Mouse (Mus musculus): Measurements from ENCODE around the gene Ranbp1. TPM values are rescaled to one million over a fixed set of nuclear protein-coding genes. Genes with fewer than 3 reads are reported as not detected.

The Ranbp1 gene
- polyA plus RNA-seq, 1 experiment: 53.6 TPM

GRCm38 (mm10) chr16:18210701-18211416 lies 37.7 kb downstream of the Ranbp1 start:
- peak in 1 of 2 experiments; percentile 53 for DNase-seq (ENCODE audit: low read depth in 1 of 2, low spot score in 2 of 2)
- 12% methylated on average over 8 of the region's 8 CpGs for WGBS
- H3K27me3 ChIP-seq (ENCODE audit: control insufficient read depth, insufficient read depth, low read length): no peaks in the 10 kb centered on the region
- H3K36me3 ChIP-seq (ENCODE audit: control insufficient read depth, insufficient read depth, low read length): no peaks in the 10 kb centered on the region
- H3K4me3 ChIP-seq (ENCODE audit: extremely low read depth, insufficient read depth, insufficient read length): no peak overlapping the region
- TF ChIP-seq CTCF (IDR thresholded peaks at IDR 0.05; ENCODE audit: extremely low read depth, insufficient read depth, insufficient read length, insufficient replicate concordance): peak; percentile 47; the same call in 1 of the 2 replicates
- no peak for TF ChIP-seq POLR2A (IDR thresholded peaks at IDR 0.05; ENCODE audit: low read depth, low read length)
- no peaks in the 10 kb centered on the region for H3K4me1 ChIP-seq (ENCODE audit: control insufficient read depth, insufficient read depth, insufficient read length)
- H3K27ac ChIP-seq (ENCODE audit: insufficient read depth, low read length): no peak overlapping the region

- H3K27me3 ChIP-seq (ENCODE audit: control insufficient read depth, insufficient read depth, low read length): no peaks in the 10 kb centered on the region
- H3K4me3 ChIP-seq (ENCODE audit: extremely low read depth, insufficient read depth, insufficient read length): no peak overlapping the region
- TF ChIP-seq POLR2A (IDR thresholded peaks at IDR 0.05; ENCODE audit: low read depth, low read length) (no peak), CTCF (IDR thresholded peaks at IDR 0.05; ENCODE audit: extremely low read depth, insufficient read depth, insufficient read length, insufficient replicate concordance) (no peak)
- H3K27ac ChIP-seq (ENCODE audit: insufficient read depth, low read length): no peak overlapping the region
- H3K36me3 ChIP-seq (ENCODE audit: control insufficient read depth, insufficient read depth, low read length): no peaks in the 10 kb centered on the region
- DNase-seq (ENCODE audit: low read depth in 1 of 2, low spot score in 2 of 2): no peak
- no peaks in the 10 kb centered on the region for H3K4me1 ChIP-seq (ENCODE audit: control insufficient read depth, insufficient read depth, insufficient read length)
- WGBS: 85% methylated on average over 7 of the region's 7 CpGs
Measured at GRCm38 (mm10) chr16:18203430-18204091, 45.0 kb downstream of the Ranbp1 start.

GRCm38 (mm10) chr16:18202061-18202460 lies 46.5 kb downstream of the Ranbp1 start:
- 83% methylated on average over 1 of the region's 1 CpGs for WGBS
- Histone ChIP-seq H3K27me3 (ENCODE audit: control insufficient read depth, insufficient read depth, low read length) (no peaks in the 10 kb centered on the region), H3K4me3 (ENCODE audit: extremely low read depth, insufficient read depth, insufficient read length) (no peak overlapping the region), H3K36me3 (ENCODE audit: control insufficient read depth, insufficient read depth, low read length) (no peaks in the 10 kb centered on the region), H3K4me1 (ENCODE audit: control insufficient read depth, insufficient read depth, insufficient read length) (no peaks in the 10 kb centered on the region), H3K27ac (ENCODE audit: insufficient read depth, low read length) (no peak overlapping the region)
- TF ChIP-seq POLR2A (IDR thresholded peaks at IDR 0.05; ENCODE audit: low read depth, low read length) (no peak), CTCF (IDR thresholded peaks at IDR 0.05; ENCODE audit: extremely low read depth, insufficient read depth, insufficient read length, insufficient replicate concordance) (no peak)
- no peak for DNase-seq (ENCODE audit: low read depth in 1 of 2, low spot score in 2 of 2)

- no peak for TF ChIP-seq CTCF (IDR thresholded peaks at IDR 0.05; ENCODE audit: extremely low read depth, insufficient read depth, insufficient read length, insufficient replicate concordance)
- TF ChIP-seq POLR2A (IDR thresholded peaks at IDR 0.05; ENCODE audit: low read depth, low read length): no peak
- no peak overlapping the region for H3K27ac ChIP-seq (ENCODE audit: insufficient read depth, low read length)
- H3K4me1 ChIP-seq (ENCODE audit: control insufficient read depth, insufficient read depth, insufficient read length): no peaks in the 10 kb centered on the region
- H3K4me3 ChIP-seq (ENCODE audit: extremely low read depth, insufficient read depth, insufficient read length): no peak overlapping the region
- no peak for DNase-seq (ENCODE audit: low read depth in 1 of 2, low spot score in 2 of 2)
- 50% methylated on average over 1 of the region's 1 CpGs for WGBS
- H3K27me3 ChIP-seq (ENCODE audit: control insufficient read depth, insufficient read depth, low read length): no peaks in the 10 kb centered on the region
- no peaks in the 10 kb centered on the region for H3K36me3 ChIP-seq (ENCODE audit: control insufficient read depth, insufficient read depth, low read length)
Measured at GRCm38 (mm10) chr16:18201620-18202019, 46.9 kb downstream of the Ranbp1 start.

- Histone ChIP-seq H3K4me3 (ENCODE audit: extremely low read depth, insufficient read depth, insufficient read length) (no peak overlapping the region), H3K27me3 (ENCODE audit: control insufficient read depth, insufficient read depth, low read length) (no peaks in the 10 kb centered on the region), H3K36me3 (ENCODE audit: control insufficient read depth, insufficient read depth, low read length) (no peaks in the 10 kb centered on the region), H3K27ac (ENCODE audit: insufficient read depth, low read length) (no peak overlapping the region), H3K4me1 (ENCODE audit: control insufficient read depth, insufficient read depth, insufficient read length) (no peaks in the 10 kb centered on the region)
- WGBS: 49% methylated on average over 2 of the region's 2 CpGs
- TF ChIP-seq CTCF (IDR thresholded peaks at IDR 0.05; ENCODE audit: extremely low read depth, insufficient read depth, insufficient read length, insufficient replicate concordance) (no peak), POLR2A (IDR thresholded peaks at IDR 0.05; ENCODE audit: low read depth, low read length) (no peak)
- DNase-seq (ENCODE audit: low read depth in 1 of 2, low spot score in 2 of 2): no peak
Measured at GRCm38 (mm10) chr16:18200062-18200461, 48.5 kb downstream of the Ranbp1 start.

- Histone ChIP-seq H3K27ac (ENCODE audit: insufficient read depth, low read length) (no peak overlapping the region), H3K4me1 (ENCODE audit: control insufficient read depth, insufficient read depth, insufficient read length) (no peaks in the 10 kb centered on the region), H3K36me3 (ENCODE audit: control insufficient read depth, insufficient read depth, low read length) (no peaks in the 10 kb centered on the region), H3K4me3 (ENCODE audit: extremely low read depth, insufficient read depth, insufficient read length) (no peak overlapping the region), H3K27me3 (ENCODE audit: control insufficient read depth, insufficient read depth, low read length) (no peaks in the 10 kb centered on the region)
- DNase-seq (ENCODE audit: low read depth in 1 of 2, low spot score in 2 of 2): no peak
- no peak for TF ChIP-seq CTCF (IDR thresholded peaks at IDR 0.05; ENCODE audit: extremely low read depth, insufficient read depth, insufficient read length, insufficient replicate concordance)
- TF ChIP-seq POLR2A (IDR thresholded peaks at IDR 0.05; ENCODE audit: low read depth, low read length): no peak
- WGBS: 92% methylated on average over 10 of the region's 10 CpGs
Measured at GRCm38 (mm10) chr16:18198365-18199098, 50.0 kb downstream of the Ranbp1 start.

Measured in spleen, adult 2 months (tissue).